Comparison of ENCODE assay signal across 9 mouse cellular contexts in the genomic region with DNA sequence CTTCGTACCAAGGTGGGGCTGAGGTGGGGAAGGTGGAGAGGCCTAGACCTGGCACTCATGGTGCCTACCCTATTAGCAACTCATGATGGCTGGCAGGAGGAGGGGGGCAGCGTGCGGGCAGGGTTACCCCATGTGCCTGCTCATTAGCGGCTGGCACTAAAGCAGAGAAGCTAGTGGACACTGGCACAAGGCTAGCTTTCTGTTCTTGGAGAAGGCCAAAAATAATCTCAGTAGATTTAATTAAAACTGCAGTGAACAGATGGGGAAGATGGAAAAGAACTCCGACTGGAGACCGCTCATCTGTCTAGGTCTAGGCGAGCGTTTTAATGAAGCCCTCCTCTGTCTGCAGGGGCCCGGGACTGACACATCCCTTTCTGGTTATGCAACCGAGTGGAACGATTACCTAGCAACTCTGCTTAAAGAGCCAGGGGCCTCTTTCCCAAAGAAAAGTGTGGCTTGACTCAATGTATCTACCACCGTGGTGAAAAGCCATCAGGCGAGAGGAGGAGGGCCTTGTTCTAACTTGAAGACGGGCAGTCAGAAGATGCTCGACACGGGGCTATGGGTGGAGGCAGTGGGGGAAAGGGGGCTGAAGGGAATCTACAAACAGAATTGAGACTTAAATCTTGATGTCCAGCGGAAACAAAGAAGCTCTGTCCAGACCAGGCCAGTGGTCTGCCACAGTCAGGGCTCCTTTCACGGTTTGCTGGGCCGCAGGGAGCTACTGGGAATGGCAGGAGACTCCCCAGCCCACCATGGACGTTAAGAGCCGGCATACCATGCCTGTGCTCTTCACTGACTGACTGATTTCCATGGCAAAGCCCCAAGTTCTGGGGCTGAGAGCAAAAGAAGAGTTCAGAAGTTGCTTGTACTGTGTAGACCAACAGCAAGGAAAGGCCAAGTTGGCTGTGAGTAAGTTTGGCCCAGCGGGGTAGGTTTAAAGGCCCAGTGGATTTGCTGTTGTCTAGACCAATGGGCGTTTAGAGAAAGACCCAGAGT.
DNase-seq lines count a peak whose midpoint lies in the region; ATAC-seq lines count a peak whose summit lies in the region.
"Had no signal": no experiment of that assay in that cellular context is flagged by ENCODE, and none has a peak within 500 bp of the region (broad histone marks: within the 10 kb centered on the region; RNA-seq: fewer than 3 reads in every experiment).

No protein-coding gene starts in this region.

- no peak overlapping the region for H3K4me3 ChIP-seq in embryonic facial prominence, embryonic 14.5 days (ENCODE audit: low read depth, low read length)
- no peak overlapping the region for H3K4me3 ChIP-seq in midbrain, embryonic 14.5 days (replicated peaks; ENCODE audit: low read depth, low read length)

- H3K9ac ChIP-seq in embryonic facial prominence, embryonic 14.5 days (ENCODE audit: low read depth, low read length), result no peak overlapping the region
- H3K9ac ChIP-seq in midbrain, embryonic 14.5 days (replicated peaks; ENCODE audit: low read length), result no peak overlapping the region

- peak; percentile 62 for ATAC-seq in embryonic facial prominence, embryonic 14.5 days (ENCODE audit: low read depth)
- peak; percentile 64 for ATAC-seq in midbrain, embryonic 14.5 days (ENCODE audit: low FRiP score, low TSS enrichment)

- DNase-seq in cerebellum, adult 11-12 months, result peak; percentile 37
- DNase-seq in embryonic facial prominence, embryonic 14.5 days (ENCODE audit: low spot score), result peak; percentile 77
- DNase-seq in heart, postnatal 36 days, result peak; percentile 16 to 24
- peak; percentile 70 to 77 for DNase-seq in layer of hippocampus, adult 8-10 months (ENCODE audit: low spot score in 2 of 2)
- peak; percentile 76 for DNase-seq in midbrain, embryonic 14.5 days
- DNase-seq in spleen, adult 12 weeks (ENCODE audit: low spot score), result no peak
- DNase-seq in adrenal gland, postnatal 25 days, result no peak
- no peak for DNase-seq in gastrocnemius, postnatal 10 days

- H3K4me1 ChIP-seq in embryonic facial prominence, embryonic 14.5 days (ENCODE audit: control insufficient read depth, insufficient read depth, low read length), result peaks cover 35% of the 10 kb centered on the region
- peaks cover 63% of the 10 kb centered on the region for H3K4me1 ChIP-seq in midbrain, embryonic 14.5 days (ENCODE audit: control insufficient read depth, insufficient read depth, low read length)

- intact Hi-C loops in heart, postnatal 36 days (cut with DNase I), result no loop called here

- 48% methylated on average over 23 of the region's 23 CpGs for WGBS in embryonic facial prominence, embryonic 14.5 days
- WGBS in midbrain, embryonic 14.5 days, result 12% methylated on average over 23 of the region's 23 CpGs

- H3K4me2 ChIP-seq in embryonic facial prominence, embryonic 14.5 days (ENCODE audit: low read depth, low read length), result no peak overlapping the region
- peak overlapping the region; percentile 24 for H3K4me2 ChIP-seq in midbrain, embryonic 14.5 days (ENCODE audit: low read length)

- H3K36me3 ChIP-seq in embryonic facial prominence, embryonic 14.5 days (ENCODE audit: control insufficient read depth, insufficient read depth, low read length), result no peaks in the 10 kb centered on the region
- H3K36me3 ChIP-seq in midbrain, embryonic 14.5 days (ENCODE audit: control insufficient read depth, insufficient read depth, low read length), result no peaks in the 10 kb centered on the region
- H3K36me3 ChIP-seq: G1E had no signal

- H3K9me3 ChIP-seq in embryonic facial prominence, embryonic 14.5 days (ENCODE audit: control insufficient read depth, low read length), result no peaks in the 10 kb centered on the region
- H3K9me3 ChIP-seq in midbrain, embryonic 14.5 days (ENCODE audit: control insufficient read depth, low read length), result no peaks in the 10 kb centered on the region

- no peaks in the 10 kb centered on the region for H3K27me3 ChIP-seq in embryonic facial prominence, embryonic 14.5 days (replicated peaks; ENCODE audit: control insufficient read depth, insufficient read depth, low read length)
- 0 out of 2 replicates have a peak, but pooled peaks cover 3% of the 10 kb centered on the region for H3K27me3 ChIP-seq in midbrain, embryonic 14.5 days (ENCODE audit: control insufficient read depth, insufficient read depth, low read length)

- no peak overlapping the region for H3K27ac ChIP-seq in embryonic facial prominence, embryonic 14.5 days (replicated peaks; ENCODE audit: low read depth, low read length)
- peak overlapping the region; percentile 68 for H3K27ac ChIP-seq in midbrain, embryonic 14.5 days (replicated peaks; ENCODE audit: low read depth, low read length)

Comparison
In these comparisons a context has a peak if more than half of its experiments do, and no peak if none do; other contexts are left out.
1. DNase-seq: peak in cerebellum, adult 11-12 months (single experiment), embryonic facial prominence, embryonic 14.5 days (single experiment), heart, postnatal 36 days (2 of 2), layer of hippocampus, adult 8-10 months (2 of 2) and midbrain, embryonic 14.5 days (single experiment); none in spleen, adult 12 weeks (single experiment), adrenal gland, postnatal 25 days (single experiment) and gastrocnemius, postnatal 10 days (single experiment).